Mouse (Mus musculus) hindbrain, embryonic 14.5 days (tissue): Measurements from ENCODE around the gene Cenpo. TPM values are rescaled to one million over a fixed set of nuclear protein-coding genes. Genes with fewer than 3 reads are reported as not detected.

Experiments used
- ATAC-seq: fragments of 200-750 bp; cut with Nextera tagmentation; 2 replicates; pipeline ENCODE4 v1.8.0; 2017; ENCODE audit warnings: moderate number of reproducible peaks, mild to moderate bottlenecking, moderate TSS enrichment, moderate library complexity; ENCODE audit not compliant: low FRiP score
- DNase-seq: peaks from one replicate; pipeline ENCODE4 v3.0.0-alpha.2; 2015; ENCODE audit warnings: low spot score
- H3K27ac ChIP-seq: fragments of 300-500 bp; sonication (generic); 2 replicates; pipeline ENCODE4 v1.5.1; 2014; ENCODE audit warnings: mild to moderate bottlenecking, moderate library complexity
- H3K27me3 ChIP-seq: fragments of 300-500 bp; sonication (generic); 2 replicates; pipeline ENCODE4 v1.6.1; 2014; ENCODE audit warnings: mild to moderate bottlenecking, low read length, mixed read lengths; ENCODE audit not compliant: control insufficient read depth, insufficient read depth
- H3K36me3 ChIP-seq: fragments of 300-500 bp; sonication (generic); replicated peaks from 2 replicates; pipeline ENCODE4 v1.6.1; 2014; ENCODE audit not compliant: control insufficient read depth, insufficient read depth
- H3K4me1 ChIP-seq: fragments of 300-500 bp; sonication (generic); replicated peaks from 2 replicates; pipeline ENCODE4 v1.6.1; 2014; ENCODE audit warnings: antibody characterized with exemption, low read length, mixed read lengths; ENCODE audit not compliant: control insufficient read depth, insufficient read depth
- H3K4me2 ChIP-seq: fragments of 300-500 bp; sonication (generic); replicated peaks from 2 replicates; pipeline ENCODE4 v1.6.1; 2014; ENCODE audit warnings: mild to moderate bottlenecking, moderate library complexity
- H3K4me3 ChIP-seq: fragments of 300-500 bp; sonication (generic); replicated peaks from 2 replicates; pipeline ENCODE4 v1.5.1; 2014; ENCODE audit warnings: mild to moderate bottlenecking, low read length
- H3K9ac ChIP-seq: fragments of 300-500 bp; sonication (generic); 2 replicates; pipeline ENCODE4 v1.6.1; 2014
- H3K9me3 ChIP-seq: fragments of 300-500 bp; sonication (generic); 2 replicates; pipeline ENCODE4 v1.6.1; 2016; ENCODE audit warnings: low read length; ENCODE audit not compliant: control insufficient read depth
- WGBS: fragments of 180-500 bp; shearing (Covaris S2); extraction: QIAGEN DNeasy Blood & Tissue Kit; methylation state at CpG from one replicate; pipeline ENCODE4 v1.1.7; 2014; 5-methylcytosine and 5-hydroxymethylcytosine counted together
- polyA plus RNA-seq: library from polyadenylated mRNA; unstranded; fragments of >200 nt; fragmentation: Nextera tagmentation; extraction: Ambion mirVana; gene quantifications from 2 replicates; pipeline ENCODE4 v1.2.1, GENCODE M21; 2014

Gene Cenpo
- polyA plus RNA-seq = 6.2 and 6.9 TPM in 2 replicates

DNA sequence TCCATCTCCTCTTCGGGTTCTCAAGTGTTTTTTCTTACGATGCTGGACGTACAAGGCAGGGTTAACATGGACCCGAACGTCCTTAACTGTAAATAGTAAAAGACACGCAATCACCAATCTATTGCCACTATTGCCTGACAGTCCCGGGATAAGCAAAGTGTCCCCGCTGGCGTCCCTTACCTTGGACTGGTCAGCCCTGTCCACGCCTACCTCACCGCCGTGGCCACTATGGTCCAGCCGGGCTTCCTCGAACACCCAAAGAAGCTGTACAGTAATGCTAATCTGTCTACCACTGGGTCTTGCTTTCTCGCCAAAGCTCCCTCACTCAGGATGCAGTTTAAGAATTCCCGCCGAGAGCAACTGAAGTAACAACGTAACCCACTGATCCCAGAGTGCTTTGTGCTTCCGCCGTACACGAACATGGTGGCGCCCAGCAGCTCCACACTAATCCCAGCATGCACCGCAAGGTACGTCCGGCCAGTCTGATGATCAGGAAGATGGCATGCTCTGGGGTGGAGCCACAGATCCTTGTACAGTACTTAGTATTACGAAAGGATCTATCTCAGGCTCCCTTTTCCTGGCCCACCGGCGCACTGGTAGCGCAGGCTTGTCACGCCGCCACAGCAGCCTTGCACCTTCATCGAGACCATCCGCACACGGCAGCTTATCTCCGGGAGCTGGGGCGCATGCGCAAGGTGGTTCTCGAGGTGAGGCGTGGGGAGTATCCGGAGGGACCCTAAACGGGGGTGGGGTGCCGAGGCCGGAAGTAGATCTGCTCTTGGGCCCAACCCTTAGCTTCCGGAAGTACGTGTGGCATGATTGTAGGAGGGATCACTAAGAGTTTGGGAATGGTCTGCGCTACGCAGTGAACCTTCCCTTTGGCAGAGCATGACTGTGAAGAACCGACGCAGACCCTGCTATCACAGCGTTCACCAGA is at the start of gene Cenpo, which contains the start of gene Ptrhd1:
Cenpo (minus strand) TSS at position 723 of the 937 bp plus-strand sequence.
Ptrhd1 (plus strand) TSS at position 456 of the 937 bp plus-strand sequence.
- H3K27me3 ChIP-seq = no peaks in the 10 kb centered on the region
- H3K27ac ChIP-seq = peak within 1 kb of the TSS; percentile 96
- DNase-seq (peak; percentile 94), ATAC-seq (peak; percentile 98)
- H3K36me3 ChIP-seq = peaks cover 18% of the 10 kb centered on the region; the same call in 1 of the 2 replicates
- H3K4me1 ChIP-seq = peaks cover 16% of the 10 kb centered on the region
- WGBS = under 1% methylated on average over 50 of the region's 50 CpGs
- H3K4me3 ChIP-seq = peak within 1 kb of the TSS; percentile 55
- peak within 1 kb of the TSS; percentile 76 for H3K9ac ChIP-seq
- no peaks in the 10 kb centered on the region for H3K9me3 ChIP-seq
- peak within 1 kb of the TSS; percentile 71 for H3K4me2 ChIP-seq

DNA sequence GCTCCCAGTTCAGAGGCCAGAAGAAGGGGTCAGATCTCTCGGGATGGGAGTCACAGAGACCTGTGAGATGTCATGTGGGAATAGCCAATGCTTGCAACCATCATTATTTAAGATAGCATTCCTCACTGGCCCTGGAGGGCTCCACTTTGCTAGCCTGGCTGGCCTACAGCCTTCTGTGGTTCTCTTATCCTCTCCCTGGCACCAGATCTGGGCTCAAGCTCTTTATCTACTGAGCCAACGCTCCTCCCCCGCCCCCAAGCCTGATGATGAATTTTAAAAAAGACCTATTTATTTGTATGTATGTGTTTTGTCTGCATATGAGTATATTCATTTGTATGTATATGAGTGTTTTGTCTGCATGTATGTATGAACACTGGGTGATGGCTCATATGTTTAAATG is 45.8 kb upstream of the Cenpo start:
- Histone ChIP-seq H3K9ac (no peak overlapping the region), H3K4me3 (no peak overlapping the region), H3K4me1 (no peaks in the 10 kb centered on the region), H3K27me3 (no peaks in the 10 kb centered on the region), H3K36me3 (peaks cover 15% of the 10 kb centered on the region), H3K4me2 (no peak overlapping the region), H3K27ac (no peak overlapping the region), H3K9me3 (no peaks in the 10 kb centered on the region)
- WGBS = 98% methylated on average over 3 of the region's 3 CpGs
- ATAC-seq = no peak
- DNase-seq = no peak

DNA sequence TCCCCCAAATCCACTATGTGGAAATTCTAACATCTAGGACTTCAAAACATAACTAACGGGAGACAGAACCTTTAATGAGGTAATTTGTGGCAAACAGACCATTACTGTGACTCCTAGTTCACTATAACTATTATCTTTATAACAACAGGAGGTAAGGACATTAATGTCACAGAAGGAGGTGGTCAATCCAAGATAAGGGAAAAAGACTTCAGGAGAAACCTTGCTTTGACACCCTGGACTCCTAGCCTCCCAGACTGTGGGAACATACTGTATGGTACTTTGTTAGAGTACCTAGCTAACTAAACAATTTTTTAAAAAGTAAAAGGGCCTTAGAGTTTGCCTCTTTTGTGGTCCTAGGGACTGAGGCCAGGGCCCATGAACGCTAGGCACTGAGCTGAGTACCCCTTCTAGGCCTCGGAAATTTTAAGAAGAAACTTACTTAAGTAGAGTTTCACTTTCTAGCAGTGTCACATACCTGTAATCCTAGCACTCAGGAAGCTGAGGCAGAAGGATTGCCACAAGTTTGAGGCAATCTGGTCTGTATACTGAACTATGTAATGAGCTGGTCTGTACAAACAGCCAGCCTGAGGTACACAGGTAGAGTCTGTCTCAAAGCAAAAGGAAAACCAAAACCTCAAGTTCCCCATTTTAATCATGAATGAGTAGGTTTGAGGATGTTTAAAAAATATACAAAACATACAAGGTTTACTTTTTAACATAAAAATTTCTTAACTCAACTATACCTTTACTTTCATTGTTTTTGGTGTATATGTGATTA is 45.1 kb upstream of the Cenpo start:
- peaks cover 22% of the 10 kb centered on the region for H3K36me3 ChIP-seq
- 90% methylated on average over 3 of the region's 3 CpGs for WGBS
- ATAC-seq (no peak), DNase-seq (no peak)
- H3K9me3 ChIP-seq = no peaks in the 10 kb centered on the region
- no peak overlapping the region for H3K27ac ChIP-seq
- H3K9ac ChIP-seq = no peak overlapping the region
- no peaks in the 10 kb centered on the region for H3K27me3 ChIP-seq
- no peaks in the 10 kb centered on the region for H3K4me1 ChIP-seq
- no peak overlapping the region for H3K4me3 ChIP-seq
- no peak overlapping the region for H3K4me2 ChIP-seq

DNA sequence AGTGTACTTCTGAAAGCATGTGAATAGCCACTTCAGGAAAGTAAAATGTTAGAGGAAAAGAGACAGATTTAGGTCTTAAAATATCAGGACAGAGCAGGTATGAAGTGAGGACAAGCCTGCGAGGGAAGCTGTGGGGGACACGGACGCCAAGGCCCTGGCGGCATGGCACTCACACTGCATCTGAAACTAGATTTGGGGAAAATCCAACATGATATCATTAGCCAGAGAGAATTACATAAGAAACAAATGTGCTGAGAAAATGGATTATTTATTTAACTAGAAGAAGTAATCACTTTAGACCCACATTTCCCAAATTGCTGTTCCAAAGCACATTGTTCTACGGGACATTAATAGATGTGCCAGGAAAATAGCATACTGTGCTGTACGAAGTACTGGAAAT is 37.0 kb upstream of the Cenpo start:
- peaks cover 81% of the 10 kb centered on the region for H3K36me3 ChIP-seq
- 91% methylated on average over 6 of the region's 6 CpGs for WGBS
- no peak overlapping the region for H3K27ac ChIP-seq
- no peak overlapping the region for H3K4me3 ChIP-seq
- H3K4me1 ChIP-seq = no peaks in the 10 kb centered on the region
- no peak overlapping the region for H3K9ac ChIP-seq
- H3K9me3 ChIP-seq = peaks cover 7% of the 10 kb centered on the region; the same call in 1 of the 2 replicates
- H3K4me2 ChIP-seq = no peak overlapping the region
- DNase-seq (no peak), ATAC-seq (no peak)
- H3K27me3 ChIP-seq = no peaks in the 10 kb centered on the region

DNA sequence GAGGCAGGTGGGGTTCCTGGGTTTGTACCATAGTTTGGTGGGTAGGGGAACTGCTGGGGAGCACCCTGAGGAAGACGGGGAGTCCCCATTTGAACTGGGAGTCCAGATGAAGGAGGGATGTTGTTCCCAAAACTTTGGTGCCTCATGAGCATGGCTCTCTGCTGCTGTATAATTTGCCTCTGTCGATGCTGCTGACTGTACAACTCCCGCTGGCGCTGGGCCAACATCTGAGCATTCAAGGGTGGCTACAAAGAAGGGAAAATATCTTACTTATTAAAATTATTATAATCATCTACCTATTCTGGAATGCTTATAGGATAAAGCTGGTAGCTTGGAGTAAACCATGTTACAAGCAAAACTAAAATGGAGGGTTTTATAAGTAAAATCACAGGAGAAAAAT is 33.7 kb upstream of the Cenpo start:
- H3K4me3 ChIP-seq = no peak overlapping the region
- H3K36me3 ChIP-seq = peaks cover 74% of the 10 kb centered on the region
- peaks cover 7% of the 10 kb centered on the region; the same call in 1 of the 2 replicates for H3K9me3 ChIP-seq
- no peak overlapping the region for H3K27ac ChIP-seq
- no peaks in the 10 kb centered on the region for H3K27me3 ChIP-seq
- H3K9ac ChIP-seq = no peak overlapping the region
- no peaks in the 10 kb centered on the region for H3K4me1 ChIP-seq
- ATAC-seq (no peak), DNase-seq (no peak)
- H3K4me2 ChIP-seq = no peak overlapping the region
- WGBS = 96% methylated on average over 4 of the region's 4 CpGs

DNA sequence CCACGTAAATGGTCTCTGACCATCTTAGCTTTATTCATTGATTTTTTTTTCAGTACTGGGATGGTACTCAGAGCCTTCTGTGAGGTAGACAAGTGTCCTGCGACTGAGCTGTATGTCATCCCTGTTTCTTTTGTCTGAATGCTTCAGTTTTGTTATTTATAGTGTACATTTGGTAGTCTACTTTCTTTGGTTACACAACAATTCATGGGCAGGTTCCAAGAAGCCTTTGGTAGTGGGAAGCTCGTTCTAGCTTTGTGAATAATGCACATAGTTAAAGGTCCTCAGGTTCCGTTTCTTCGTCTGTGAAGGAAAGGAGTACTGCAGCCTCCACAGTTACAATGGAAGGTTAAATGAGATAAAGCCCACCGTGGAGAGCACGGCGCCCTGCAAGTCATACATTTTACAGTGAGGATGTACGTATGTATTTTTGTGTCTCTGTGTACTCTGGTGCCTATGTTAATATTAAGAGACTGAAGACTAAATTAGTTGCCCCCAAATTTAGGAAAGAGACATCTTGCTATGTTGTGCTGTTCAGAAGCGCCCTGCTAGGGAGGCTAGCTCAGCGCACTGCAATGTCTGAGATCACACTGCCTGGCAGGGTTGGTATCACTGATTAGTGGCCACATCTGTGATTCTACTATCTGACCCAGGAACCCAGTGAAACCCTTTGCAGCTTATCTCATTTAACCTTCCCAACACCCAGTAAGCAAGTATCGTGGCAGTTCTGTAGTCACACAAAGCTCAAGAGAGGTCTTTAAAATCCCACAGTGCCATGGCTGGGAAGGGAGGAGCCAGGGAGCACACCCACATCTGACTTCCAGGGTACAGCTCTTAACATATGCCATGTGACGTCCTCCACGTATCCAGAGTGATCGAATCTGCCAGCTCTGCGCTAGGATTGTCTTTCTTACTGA is 18.9 kb upstream of the Cenpo start:
- 86% methylated on average over 16 of the region's 16 CpGs for WGBS
- peaks cover 68% of the 10 kb centered on the region for H3K36me3 ChIP-seq

DNA sequence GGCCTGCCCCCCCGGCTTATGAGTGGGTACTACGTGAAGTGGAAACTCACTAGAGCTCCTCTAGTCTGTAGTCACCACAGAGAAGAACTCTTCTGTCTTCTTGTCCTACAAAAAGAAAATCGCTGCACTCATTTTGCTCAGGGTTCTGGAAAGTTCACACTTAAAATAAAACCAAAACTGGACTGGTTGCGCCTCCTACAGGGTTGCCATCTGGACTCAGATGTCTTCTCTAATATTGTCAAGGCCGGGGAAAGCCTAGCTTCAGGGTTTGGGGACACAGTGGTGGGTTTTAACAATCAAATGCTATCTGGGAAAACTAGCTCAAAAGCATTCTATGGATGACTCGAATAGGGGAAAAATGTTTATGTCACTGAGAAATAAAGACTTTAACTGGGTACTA is 15.7 kb upstream of the Cenpo start:
- ATAC-seq (no peak), DNase-seq (no peak)
- Histone ChIP-seq H3K9ac (no peak overlapping the region), H3K9me3 (no peaks in the 10 kb centered on the region), H3K27ac (no peak overlapping the region), H3K4me2 (no peak overlapping the region), H3K4me1 (no peaks in the 10 kb centered on the region), H3K4me3 (no peak overlapping the region), H3K36me3 (peaks cover 54% of the 10 kb centered on the region), H3K27me3 (no peaks in the 10 kb centered on the region)
- WGBS = 92% methylated on average over 6 of the region's 6 CpGs

More for the DNA sequence above, 18.9 kb upstream of the Cenpo start:
- H3K4me2 ChIP-seq = no peak overlapping the region
- no peak overlapping the region for H3K4me3 ChIP-seq
- no peaks in the 10 kb centered on the region for H3K4me1 ChIP-seq
- no peak overlapping the region for H3K27ac ChIP-seq
- no peaks in the 10 kb centered on the region for H3K9me3 ChIP-seq
- DNase-seq (no peak), ATAC-seq (no peak)
- no peaks in the 10 kb centered on the region for H3K27me3 ChIP-seq
- H3K9ac ChIP-seq = no peak overlapping the region

DNA sequence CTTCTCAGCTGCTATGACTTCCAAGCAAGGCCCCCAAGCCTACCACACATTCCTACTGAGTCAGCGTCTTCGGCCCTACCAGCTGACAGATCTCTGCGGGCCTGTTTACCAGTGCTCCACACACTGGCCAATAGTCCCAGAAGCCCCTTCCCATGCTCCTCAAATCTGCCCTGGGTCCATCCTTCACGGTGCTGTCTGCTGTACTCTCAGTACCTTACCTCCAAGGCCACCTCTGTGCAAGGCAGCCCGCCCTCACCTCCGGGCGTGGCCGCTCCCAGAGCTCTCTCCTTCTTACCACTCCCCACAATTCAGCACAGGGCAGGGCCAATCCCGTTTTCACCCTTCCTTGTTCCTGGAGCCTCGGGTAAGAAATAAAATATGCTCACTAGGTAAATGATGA is 11.6 kb upstream of the Cenpo start:
- no peak for ATAC-seq
- DNase-seq = no peak
- H3K4me3 ChIP-seq = no peak overlapping the region
- H3K27ac ChIP-seq = no peak overlapping the region
- WGBS = 92% methylated on average over 10 of the region's 10 CpGs
- H3K9me3 ChIP-seq = no peaks in the 10 kb centered on the region
- no peaks in the 10 kb centered on the region for H3K27me3 ChIP-seq
- no peak overlapping the region for H3K4me2 ChIP-seq
- H3K4me1 ChIP-seq = no peaks in the 10 kb centered on the region
- H3K9ac ChIP-seq = no peak overlapping the region
- peaks cover 31% of the 10 kb centered on the region for H3K36me3 ChIP-seq
